Mouse (Mus musculus) cerebellum, adult 2 months (tissue): ENCODE measurements at regions not wholly inside any gene's neighbourhood (a gene's known extent, or its start where the extent isn't known, plus 50 kb on each side); places are given as distances from the start of the nearest gene placed in this dataset.

Experiments used
- DNase-seq, 2 experiments: peaks; one replicate each; pipeline ENCODE4 v3.0.0; 2021
- H3K27ac ChIP-seq: fragments of 200-500 bp; 2 replicates; pipeline ENCODE4 v1.5.1; 2012; ENCODE audit warnings: low read length, control low read depth, inconsistent platforms; ENCODE audit not compliant: insufficient read depth
- H3K27me3 ChIP-seq: fragments of 200-500 bp; 2 replicates; pipeline ENCODE4 v1.6.1; 2012; ENCODE audit warnings: inconsistent platforms, mild to moderate bottlenecking, low read length, moderate library complexity; ENCODE audit not compliant: control insufficient read depth, insufficient read depth
- H3K4me1 ChIP-seq: fragments of 200-500 bp; 2 replicates; pipeline ENCODE4 v1.6.1; 2011; ENCODE audit warnings: low read length; ENCODE audit not compliant: control insufficient read depth, insufficient read depth
- H3K4me3 ChIP-seq: fragments of 200-500 bp; replicated peaks from 2 replicates; pipeline ENCODE3; 2011; ENCODE audit warnings: mild to moderate bottlenecking, low read depth, low read length, control low read depth; ENCODE audit not compliant: insufficient read depth
- CTCF ChIP-seq: fragments of 200-500 bp; IDR thresholded peaks from 2 replicates; pipeline ENCODE4 v1.5.1; 2011; ENCODE audit warnings: low read depth, mild to moderate bottlenecking, control low read depth, low read length, moderate library complexity, borderline replicate concordance; ENCODE audit not compliant: insufficient read depth
- POLR2A ChIP-seq: fragments of 200-500 bp; IDR thresholded peaks from 2 replicates; pipeline ENCODE4 v1.6.1; 2011; ENCODE audit warnings: low read length, control low read depth, borderline replicate concordance; ENCODE audit not compliant: insufficient read depth
- WGBS: fragments of 180-500 bp; shearing (Covaris S2); methylation state at CpG from one replicate; pipeline ENCODE4 v1.1.7; 2018; 5-methylcytosine and 5-hydroxymethylcytosine counted together

DNA sequence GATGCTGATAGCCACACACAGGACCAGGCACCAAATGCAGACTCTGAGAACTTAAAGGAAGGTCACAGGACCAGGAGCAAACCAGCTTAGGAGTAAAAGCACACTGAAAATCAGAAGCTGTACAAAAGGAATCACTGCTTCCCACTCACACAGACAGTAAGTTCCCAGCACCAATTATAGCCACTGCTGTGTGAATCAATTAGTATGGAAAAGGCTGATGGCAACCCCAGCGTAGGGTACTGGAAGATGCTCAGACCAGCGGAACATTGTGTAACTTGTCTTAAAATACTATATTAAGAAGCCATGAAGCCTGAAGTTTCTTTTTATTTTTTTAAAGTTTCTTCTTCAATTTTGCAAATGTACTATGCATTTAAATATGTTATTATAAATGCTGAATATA lies 115.8 kb downstream of the Lnpk start:
- no peak for DNase-seq
- TF ChIP-seq POLR2A: no peak
- TF ChIP-seq CTCF: no peak
- Histone ChIP-seq H3K27ac (no peak overlapping the region), H3K27me3 (no peaks in the 10 kb centered on the region; the same call in 1 of the 2 replicates), H3K4me3 (no peak overlapping the region), H3K4me1 (no peaks in the 10 kb centered on the region)
- WGBS: 85% methylated on average over 2 of the region's 2 CpGs

DNA sequence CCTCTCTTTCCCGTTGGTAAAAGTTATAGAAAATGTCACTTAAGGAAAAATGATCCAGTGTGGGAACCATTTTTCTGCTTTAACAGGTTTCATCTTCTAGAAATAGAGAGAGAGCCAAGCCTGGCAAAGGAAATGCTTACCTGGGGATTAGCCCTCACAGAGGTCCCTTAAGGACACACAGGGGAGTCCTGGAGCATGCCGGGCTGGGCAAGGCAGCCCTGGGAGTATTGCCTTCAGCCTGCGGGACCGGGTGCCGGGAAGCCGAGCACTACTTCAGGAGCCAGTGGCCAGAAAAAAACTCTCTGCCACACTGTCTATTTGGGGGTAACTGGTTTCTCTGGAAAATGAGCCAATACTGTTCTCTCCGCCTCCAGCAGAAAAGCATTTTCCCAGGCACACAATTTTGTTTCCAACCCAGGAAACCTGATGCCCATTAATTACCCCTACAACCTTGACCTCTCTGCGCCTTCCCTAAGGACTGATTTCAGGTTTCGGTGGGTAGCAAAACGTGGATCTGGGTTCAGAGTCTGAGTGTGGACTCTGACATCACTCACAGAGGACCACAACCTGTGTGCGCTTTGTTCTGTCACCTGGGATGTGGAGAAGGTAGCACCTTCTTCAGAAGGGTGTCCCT lies 117.9 kb downstream of the Lnpk start:
- Histone ChIP-seq H3K4me1 (no peaks in the 10 kb centered on the region), H3K27ac (no peak overlapping the region), H3K27me3 (no peaks in the 10 kb centered on the region; the same call in 1 of the 2 replicates), H3K4me3 (no peak overlapping the region)
- WGBS: 67% methylated on average over 11 of the region's 11 CpGs
- no peak for DNase-seq
- TF ChIP-seq CTCF (no peak), POLR2A (no peak)

DNA sequence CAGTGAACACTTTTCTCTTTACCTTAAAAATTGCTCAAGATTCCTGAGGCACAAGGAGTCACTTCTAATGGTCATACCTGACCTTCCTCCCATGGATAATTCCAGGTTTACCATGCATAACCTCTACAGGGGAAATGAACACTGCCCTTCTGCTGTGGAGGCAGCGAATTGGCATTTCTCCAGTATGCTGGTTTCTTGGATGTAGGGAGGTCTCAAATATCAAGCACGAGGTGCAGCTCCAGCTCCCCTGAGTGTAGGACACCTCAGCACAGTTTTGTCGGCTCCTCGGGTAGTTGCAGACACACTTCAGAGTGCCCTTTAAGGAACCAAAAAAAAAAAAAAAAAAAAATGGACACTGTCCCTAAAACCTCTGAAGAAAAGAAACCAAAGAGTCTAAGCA lies 124.8 kb downstream of the Lnpk start:
- Histone ChIP-seq H3K4me3 (no peak overlapping the region), H3K27ac (no peak overlapping the region), H3K27me3 (no peaks in the 10 kb centered on the region), H3K4me1 (no peaks in the 10 kb centered on the region)
- DNase-seq: no peak
- TF ChIP-seq CTCF (no peak), POLR2A (no peak)
- 49% methylated on average over 4 of the region's 4 CpGs for WGBS

DNA sequence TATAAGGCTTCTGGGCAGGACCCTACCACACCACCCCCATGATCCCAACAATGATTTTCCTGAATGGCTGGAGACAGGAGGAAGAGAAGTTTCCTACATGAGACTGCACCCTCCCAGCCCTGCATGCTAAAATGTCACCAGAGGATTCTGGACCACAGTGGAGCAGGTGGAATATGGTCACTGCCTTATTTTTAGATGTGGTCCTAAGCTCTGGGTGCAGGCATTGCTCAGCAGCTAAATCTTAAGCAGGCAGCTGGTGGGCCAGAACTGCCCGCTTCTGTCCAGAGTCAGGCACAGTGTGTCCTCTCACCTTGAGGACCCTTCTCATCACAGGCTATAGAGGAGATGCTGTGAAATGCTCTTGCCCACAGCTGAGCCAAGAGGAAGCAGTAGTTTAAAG lies 126.6 kb downstream of the Lnpk start:
- Histone ChIP-seq H3K4me3 (no peak overlapping the region), H3K27me3 (no peaks in the 10 kb centered on the region), H3K4me1 (no peaks in the 10 kb centered on the region), H3K27ac (no peak overlapping the region)
- DNase-seq: no peak
- TF ChIP-seq CTCF (no peak), POLR2A (no peak)
- 95% methylated on average over 1 of the region's 1 CpGs for WGBS

DNA sequence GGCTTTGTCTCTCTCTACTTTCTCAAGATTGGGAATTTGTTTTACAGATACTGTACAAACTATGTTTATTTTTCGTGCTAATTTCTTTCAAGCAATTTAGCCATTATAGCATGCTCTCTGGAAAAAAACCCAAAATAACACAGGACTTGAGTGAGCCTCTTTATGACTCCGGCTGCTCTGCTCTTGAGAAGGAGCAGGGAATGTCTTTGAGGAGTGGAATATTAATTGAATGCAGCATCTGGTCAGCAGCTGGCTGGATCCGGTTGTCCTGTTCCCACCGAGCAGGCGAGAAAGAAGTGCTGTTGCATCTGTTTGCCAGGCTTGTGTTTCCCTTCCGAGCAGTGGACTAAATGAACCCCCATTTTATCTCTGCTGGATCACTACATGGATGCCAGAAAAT lies 127.7 kb downstream of the Lnpk start:
- Histone ChIP-seq H3K27ac (no peak overlapping the region), H3K4me1 (no peaks in the 10 kb centered on the region), H3K27me3 (no peaks in the 10 kb centered on the region), H3K4me3 (no peak overlapping the region)
- no peak for DNase-seq
- WGBS: 23% methylated on average over 6 of the region's 6 CpGs
- no peak for TF ChIP-seq POLR2A
- no peak for TF ChIP-seq CTCF

DNA sequence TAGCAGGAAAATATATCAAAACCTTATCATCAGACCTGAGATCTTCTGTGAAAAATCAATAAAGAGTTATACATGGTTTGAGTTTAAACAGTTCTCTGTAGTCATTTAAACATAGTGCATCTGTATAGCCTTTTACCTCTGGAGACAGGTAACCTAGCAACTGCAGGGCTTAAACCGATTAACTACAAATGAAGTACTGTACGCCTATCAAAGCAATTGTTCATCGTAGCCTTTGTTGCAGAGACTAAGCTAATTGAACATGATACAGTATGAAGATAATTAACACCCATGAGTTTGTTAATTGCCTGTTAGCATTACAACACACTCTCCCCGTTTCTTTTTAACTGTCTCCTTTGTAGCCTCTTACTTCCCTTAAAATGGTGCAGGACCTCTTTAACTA lies 128.2 kb downstream of the Lnpk start:
- Histone ChIP-seq H3K4me1 (no peaks in the 10 kb centered on the region), H3K27me3 (no peaks in the 10 kb centered on the region), H3K4me3 (no peak overlapping the region), H3K27ac (no peak overlapping the region)
- no peak for DNase-seq
- no peak for TF ChIP-seq CTCF
- TF ChIP-seq POLR2A: no peak
- WGBS: 41% methylated on average over 4 of the region's 4 CpGs

DNA sequence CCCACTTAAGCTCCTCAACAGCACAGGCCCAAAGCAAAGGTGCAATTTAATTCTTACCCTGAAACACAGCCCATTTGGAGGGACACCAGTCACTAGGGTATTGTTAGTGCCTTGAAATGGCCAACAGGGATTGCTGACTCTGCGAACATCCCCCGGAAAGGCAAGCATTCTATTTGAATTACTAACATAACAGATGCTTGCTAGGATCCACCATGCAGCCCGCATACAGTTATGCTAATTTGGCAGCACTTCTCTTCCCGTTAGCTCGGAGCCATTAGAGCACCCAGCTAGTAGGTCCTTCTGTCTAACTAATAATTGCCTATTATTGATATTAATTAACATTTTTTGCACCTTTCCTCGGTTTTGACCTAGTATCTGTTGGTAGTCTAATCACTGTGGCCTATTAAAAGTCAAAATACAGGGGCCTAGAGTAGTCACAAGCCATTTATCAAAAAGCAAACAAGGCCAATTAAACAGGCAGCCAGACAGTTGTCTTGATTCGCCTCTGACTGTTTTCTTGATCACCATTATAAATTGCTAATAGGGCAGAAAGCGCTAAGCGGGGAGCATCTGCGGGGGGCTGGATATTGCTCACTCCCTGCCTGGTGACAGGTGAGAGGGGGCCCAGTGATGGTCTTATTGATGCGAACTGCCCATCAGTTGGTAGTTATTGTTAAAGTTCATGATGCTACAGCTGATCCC lies 129.0 kb downstream of the Lnpk start:
- DNase-seq: no peak
- no peak overlapping the region for H3K27ac ChIP-seq
- no peaks in the 10 kb centered on the region for H3K27me3 ChIP-seq
- H3K4me1 ChIP-seq: no peaks in the 10 kb centered on the region
- WGBS: 37% methylated on average over 11 of the region's 11 CpGs
- no peak overlapping the region for H3K4me3 ChIP-seq
- TF ChIP-seq CTCF (no peak), POLR2A (no peak)

DNA sequence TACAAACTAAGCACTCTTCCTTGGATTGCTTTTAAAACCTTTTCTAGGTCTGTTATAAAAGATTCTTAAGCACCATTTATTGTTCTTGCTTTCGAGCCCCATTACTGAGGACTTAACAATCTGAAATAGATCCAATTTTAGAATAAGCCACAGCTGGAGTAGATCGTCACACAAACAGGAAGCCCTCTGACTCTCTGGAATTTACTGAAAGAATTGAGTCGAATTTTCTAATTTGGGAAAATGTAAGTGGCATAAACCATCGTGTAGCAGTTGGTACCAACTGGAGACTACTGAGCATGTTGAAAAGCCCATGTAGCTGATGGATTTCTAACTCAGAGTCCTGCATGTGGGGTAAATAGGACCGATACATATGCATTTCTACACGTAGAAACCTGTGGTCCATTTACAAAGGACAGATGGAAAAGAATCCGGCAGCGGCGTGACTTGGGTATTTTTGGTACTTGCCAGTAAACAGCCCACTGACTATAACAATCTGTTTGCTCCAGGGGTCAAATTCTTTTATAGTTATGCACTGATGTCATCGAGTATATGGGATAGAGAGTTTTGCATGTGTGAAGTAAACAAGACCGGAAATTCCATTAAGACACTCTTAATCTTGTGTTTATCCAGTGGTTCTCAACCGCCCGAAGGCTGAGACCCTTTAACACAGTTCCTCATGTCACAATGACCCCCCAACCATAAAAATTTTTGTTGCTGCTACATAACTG lies 143.9 kb downstream of the Lnpk start:
- H3K27me3 ChIP-seq: no peaks in the 10 kb centered on the region; the same call in 1 of the 2 replicates
- 91% methylated on average over 13 of the region's 13 CpGs for WGBS
- no peak overlapping the region for H3K4me3 ChIP-seq
- DNase-seq: no peak
- H3K27ac ChIP-seq: no peak overlapping the region
- TF ChIP-seq CTCF (no peak), POLR2A (no peak)
- no peaks in the 10 kb centered on the region for H3K4me1 ChIP-seq
